Mouse (Mus musculus): ENCODE measurements around the gene Tgfbr3.
A peak's percentile ranks its signal among the peaks of the same experiment; 100 is the strongest.

The Tgfbr3 gene

DNA sequence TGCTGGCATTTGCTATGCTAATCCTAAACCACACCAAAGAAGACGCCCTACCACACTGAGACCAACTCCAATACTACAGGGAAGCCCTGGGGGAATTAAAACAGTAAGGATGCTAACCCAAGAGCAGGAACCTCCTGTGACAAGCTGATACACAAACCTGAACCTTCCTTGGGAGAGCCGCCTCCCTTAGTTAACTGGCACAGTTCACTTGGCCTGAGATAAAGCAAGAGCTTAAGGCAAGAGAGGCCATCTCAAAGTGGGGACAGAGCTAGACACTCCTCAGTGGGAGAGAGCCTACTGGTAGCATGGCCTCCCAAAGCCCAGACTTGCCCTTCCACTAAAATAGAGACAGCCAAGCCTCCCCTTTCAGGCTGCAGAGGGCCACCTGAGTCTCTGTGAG, 79.4 kb downstream of the Tgfbr3 start:
- no peak for DNase-seq (ENCODE audit: low spot score in 2 of 2)

DNA sequence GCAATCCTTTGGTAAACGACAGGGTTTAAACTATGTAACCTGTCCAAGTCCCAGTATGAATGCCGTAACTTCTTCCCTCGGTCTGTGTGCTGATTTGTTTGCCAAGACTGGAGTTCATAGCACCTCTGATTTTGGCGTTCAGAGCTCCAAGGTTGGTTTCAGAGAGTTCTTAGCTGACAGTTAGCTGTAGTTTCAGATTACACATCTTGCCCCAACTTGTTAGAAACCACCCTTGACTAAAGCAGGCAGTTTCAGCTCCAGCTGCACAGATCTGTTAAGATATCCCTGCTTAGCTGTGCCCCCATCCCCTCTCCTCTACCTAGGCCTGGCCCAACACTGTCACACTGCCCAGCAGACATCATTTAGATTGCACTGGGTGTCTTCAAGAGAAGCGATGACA, 81.5 kb downstream of the Tgfbr3 start:
- no peak for DNase-seq (ENCODE audit: low spot score in 2 of 2)

DNA sequence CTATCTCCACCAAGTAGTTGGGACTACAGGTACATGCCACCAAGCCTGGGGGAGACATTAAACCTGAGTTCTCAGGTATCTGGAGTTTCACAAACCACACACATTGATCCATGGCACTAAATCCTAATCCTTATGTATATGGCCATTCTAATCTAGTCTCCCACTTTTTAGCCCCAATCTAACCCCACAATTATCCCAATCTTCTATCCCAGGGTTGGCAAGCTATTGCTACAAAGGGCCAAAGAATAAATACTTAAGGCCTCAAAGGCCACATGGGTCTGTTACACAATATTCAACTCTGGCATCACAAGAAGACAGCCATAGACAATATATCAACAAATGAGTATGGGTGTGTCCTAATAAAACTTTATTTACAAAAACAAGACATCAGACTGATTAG, 85.1 kb downstream of the Tgfbr3 start:
- DNase-seq (ENCODE audit: low spot score in 2 of 2), result no peak

DNA sequence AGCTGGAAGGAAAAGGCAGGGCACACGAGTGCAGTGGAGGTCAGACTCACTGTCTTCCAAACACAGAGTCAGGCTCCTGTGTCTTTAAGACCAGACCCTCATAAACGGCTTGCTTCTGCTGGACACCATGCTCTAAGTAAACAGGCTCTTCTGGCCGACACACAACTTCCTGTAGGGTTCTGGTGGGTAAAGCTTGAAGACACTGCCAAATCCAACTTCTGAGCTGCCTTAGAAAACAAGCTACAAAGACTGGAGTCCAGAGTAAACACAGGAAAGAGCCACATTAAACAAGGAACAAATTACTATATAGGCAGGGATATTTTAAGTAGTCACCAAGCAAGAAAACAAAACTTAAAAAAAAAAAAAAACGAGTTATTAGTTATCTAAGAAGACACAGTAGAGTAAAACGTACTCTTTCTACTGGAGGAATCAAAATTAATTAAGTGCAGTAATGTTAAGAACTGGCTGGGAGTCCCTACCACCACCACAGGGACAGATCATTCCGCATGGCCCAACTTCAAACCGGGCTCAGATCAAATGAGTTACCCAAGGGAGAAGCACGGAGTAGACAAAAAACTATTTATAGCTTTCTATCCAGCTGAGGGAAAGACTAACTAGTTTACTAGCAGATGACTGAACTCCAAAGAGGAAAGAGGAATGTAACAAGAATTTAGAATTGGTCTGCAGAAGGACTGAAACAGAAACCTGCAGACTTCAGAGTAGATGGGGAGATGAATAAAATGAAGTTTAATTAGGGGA, 86.4 kb downstream of the Tgfbr3 start:
- DNase-seq (ENCODE audit: low spot score in 2 of 2), result no peak

DNA sequence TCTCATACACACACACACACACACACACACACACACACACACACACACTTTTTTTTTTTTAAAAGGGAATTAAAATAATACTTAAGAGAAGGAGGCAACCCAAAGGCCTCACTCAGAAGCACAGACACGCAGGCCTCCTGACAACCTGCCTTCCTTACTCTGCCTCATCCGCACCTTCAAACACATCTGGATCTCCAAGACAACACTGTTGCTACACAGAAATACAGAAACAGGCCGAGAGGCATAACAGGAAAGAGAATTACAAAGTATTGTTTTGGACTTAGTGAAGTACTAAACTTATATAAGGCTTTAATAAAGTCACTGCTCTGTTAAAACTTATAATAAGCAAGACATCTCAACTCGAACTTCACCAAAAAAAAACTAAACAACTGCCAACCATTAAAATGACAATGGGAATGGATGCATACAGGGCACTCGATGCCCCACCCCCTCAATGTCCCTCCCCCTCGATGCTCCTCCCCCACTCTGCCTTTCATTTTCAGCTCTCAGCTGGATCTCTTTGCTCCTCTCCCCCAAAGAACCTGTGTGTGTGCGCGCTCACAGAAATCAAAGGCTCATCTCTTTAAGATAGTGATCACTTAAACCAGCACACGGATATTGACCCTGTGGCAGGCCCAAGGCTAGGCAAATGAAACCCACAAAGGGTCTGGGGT, 87.8 kb downstream of the Tgfbr3 start:
- no peak for DNase-seq (ENCODE audit: low spot score in 2 of 2)

DNA sequence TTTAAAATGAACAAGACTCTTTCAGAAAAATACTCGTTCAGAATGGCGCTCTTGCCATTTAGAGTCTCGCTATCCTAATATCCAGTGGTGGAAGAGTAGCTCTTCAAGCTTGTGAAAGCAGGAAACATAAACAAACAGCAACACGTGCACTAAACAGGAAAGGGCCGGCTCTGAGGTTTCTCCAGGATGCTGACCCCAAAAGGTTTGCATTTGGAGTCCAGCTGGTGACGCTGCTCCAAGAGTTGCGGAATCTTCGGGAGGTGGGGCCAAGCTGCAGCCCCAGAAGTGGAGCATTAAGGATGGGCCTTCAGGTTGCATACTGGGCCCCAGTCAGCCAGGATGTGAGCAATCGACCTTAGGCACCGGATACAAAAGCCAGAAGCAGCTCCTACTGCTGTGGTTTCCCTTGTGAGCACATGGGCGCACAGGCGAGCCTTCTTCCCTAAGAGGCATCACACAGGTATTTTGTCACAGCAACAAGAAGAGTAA, 88.5 kb downstream of the Tgfbr3 start:
- DNase-seq (ENCODE audit: low spot score in 2 of 2), result no peak

DNA sequence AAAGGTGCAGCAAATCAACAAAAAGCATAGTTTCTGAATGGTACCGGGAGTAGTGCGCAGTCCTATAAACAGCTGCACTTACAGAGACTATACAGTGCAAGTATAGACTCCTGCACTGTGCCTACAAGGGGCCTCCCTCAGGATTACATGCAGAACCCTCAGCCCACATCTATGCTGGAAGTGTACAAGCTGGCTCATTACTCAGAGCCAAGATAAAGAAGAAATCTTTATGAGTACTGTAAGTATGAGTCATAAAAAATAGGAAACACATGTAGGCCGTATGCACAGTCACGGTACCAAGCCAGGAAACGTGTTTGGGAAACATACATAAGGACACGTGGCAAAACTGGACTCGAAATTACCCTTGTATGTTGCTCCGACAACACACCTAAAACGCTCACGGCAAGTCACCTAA, 89.2 kb downstream of the Tgfbr3 start:
- no peak for DNase-seq (ENCODE audit: low spot score in 2 of 2)

DNA sequence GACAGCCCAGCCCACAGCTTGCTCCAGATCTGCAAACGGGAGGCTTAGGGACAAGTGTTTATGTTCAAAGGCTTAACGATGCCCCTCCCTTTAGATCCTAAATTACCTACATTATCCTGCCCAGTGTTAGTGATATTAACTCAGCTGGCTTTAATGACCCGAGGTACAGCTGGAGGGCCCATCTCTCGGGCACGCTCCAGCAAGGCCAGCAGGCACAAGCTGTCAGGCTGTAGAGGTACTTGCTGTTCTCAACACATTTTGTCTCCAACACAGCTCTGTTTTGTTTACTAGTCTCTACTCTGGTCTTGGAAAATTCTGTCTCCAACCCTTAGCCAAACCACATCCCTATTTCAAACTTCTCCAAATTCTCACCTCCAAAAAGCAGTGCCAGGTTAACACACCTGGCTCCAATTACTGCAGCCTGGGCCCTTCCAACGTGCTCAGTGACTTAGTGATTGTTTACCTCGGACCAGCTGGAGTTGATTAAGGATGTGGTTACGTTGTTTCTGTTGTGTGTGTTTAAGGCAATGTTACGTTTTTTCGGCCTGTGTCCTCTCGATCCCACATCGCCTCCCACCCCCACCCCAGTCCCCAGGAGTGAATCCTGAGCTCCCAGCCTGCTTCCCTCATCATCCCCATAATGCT, 93.6 kb downstream of the Tgfbr3 start:
- DNase-seq (ENCODE audit: low spot score in 2 of 2), result no peak

DNA sequence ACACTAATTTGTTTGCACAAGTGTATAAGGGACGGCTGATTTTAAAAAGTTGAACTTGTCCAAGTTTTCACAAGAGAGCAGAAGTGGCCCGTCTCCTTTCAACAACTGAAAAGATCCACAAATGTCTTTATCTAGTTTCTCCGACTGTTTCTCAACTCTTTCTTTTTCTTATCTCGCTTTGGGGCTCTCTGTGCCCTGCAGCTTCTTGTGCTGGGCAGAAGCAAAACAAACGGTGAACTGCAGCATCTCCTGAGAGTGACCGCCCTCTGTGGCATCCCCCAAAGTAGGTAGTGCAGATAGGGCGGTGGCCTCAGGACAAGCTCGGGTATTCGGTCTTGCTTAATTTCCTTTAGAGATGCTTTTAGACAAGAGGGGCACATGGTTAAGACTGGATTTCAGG, 96.3 kb downstream of the Tgfbr3 start:
- DNase-seq (ENCODE audit: low spot score in 2 of 2), result no peak

DNA sequence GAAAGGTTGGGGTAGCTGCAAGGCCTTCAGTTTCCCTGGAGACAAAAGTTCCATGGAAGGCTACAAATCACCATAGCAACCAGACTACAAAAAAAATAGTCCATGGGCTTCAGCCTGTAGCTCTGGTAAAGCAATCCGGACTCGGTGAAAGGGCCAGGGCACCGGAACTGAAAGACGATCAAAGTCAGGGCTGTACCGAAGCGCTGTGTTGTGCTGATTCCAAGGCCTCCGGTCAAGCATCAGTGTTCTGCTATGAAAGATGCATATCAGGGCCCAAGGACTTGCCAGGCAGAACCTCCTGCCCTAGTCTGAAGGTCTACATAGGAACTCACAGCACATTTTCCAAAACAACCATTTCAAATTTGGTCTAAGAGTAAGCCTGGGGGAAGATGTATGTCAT, 97.1 kb downstream of the Tgfbr3 start:
- DNase-seq (ENCODE audit: low spot score in 2 of 2), result no peak

DNA sequence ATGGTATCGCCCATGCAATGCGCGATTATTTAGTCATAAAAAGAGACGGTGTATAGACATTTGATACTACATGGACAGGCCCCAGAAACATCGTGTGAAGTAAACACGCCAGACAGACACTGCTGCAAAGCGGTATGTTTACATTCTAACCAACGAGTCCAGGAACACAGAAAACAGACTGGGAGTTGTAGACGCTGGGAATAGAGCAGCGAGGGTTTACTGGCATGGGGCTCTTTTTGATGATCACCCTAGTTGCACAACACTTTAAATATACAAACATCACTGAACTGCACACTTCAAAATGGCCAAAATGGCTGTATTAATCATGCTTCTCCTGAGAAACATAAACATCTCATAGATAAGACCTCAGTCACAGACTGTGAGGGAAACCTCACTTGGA, 100.9 kb downstream of the Tgfbr3 start:
- DNase-seq (ENCODE audit: low spot score in 2 of 2), result no peak

DNA sequence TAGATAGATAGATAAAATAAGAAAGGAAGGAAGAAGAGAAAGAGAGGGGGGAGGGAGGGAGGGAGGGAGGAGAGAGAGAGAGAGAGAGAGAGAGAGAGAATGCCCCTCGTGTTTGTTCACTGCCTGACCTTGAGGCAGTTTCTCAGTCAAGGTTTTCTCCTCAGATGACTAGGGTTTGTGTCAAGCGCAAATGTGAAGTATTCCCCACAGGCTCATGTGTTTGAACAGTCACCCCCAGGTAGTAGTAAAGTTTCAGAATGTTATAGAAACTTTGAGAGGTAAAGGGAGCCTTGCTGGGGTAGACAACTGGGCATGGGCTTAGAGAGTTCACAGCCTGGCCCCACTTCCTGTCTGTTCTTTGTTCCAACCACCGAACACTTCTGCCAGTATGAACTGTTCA, 103.2 kb downstream of the Tgfbr3 start:
- no peak for DNase-seq (ENCODE audit: low spot score in 2 of 2)

DNA sequence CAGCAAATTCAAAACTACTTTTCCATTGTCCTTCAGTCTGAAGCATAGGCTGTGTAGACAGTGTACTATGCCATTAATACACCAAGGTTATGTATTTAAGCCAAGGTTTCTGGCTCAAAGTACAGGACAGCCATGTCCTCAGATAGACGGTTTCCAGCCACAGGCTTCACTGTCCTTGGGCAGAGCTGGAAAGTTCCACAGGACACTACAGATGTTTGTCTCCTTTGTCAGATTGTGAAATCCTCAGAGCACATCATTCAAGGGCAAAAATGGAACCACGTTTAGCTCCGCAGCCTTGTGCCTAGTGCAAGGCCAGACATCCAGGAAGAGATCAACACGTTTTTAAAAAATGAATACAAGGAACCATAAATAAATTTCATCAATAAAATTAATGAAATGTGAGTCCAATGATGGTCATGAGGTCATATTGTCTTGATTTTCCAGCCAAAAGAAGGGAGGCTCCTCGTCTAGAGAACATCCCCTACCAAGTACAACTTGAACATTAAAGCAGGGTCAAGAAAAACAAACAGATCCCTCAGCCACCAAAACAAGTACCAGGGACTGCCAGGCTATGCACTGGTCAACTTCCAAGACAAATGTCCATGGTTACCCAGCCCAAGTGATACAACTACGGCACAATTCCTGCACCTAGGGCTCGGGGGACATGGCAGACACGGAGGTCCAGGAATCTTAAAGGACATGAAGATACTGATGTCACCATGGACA, 105.1 kb downstream of the Tgfbr3 start:
- DNase-seq (ENCODE audit: low spot score in 2 of 2), result no peak

DNA sequence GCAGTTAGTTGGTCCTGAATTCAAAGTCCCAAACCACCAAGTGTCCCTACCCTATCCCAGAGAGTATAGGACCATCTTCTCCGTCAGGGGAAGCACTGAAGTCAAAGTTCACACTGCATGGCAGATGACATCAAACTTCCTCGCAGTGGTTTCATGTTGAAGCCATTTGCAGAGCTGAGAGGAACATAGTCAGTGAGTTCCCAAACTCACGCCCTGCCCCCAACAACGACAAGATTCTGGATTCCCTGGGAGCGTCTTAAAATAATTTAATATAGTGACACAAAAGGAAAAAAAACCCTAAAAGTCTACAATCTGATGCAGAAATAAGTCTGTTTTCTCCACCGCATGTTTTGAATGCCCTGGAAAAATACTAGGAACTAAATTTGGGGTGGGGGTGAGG, 105.9 kb downstream of the Tgfbr3 start:
- DNase-seq (ENCODE audit: low spot score in 2 of 2), result no peak

DNA sequence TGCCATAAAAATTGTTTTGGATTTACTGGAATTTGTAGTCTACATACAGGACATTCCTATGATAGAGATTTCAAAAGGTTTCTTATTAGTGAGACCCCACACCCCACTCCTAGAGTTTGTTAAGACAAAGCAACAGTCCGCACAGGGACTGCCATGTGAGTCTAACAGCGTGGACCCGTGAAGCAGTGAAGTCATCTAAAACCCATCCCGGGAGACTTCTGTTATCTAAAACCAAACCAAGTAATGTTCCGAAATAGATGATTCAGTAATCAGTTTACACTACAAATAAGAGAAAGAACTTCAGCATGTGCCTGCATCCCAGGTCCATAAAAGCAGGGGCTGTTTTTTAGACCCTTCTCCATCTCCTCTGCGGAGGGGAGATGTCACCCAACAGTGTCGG, 106.7 kb downstream of the Tgfbr3 start:
- no peak for DNase-seq (ENCODE audit: low spot score in 2 of 2)

DNA sequence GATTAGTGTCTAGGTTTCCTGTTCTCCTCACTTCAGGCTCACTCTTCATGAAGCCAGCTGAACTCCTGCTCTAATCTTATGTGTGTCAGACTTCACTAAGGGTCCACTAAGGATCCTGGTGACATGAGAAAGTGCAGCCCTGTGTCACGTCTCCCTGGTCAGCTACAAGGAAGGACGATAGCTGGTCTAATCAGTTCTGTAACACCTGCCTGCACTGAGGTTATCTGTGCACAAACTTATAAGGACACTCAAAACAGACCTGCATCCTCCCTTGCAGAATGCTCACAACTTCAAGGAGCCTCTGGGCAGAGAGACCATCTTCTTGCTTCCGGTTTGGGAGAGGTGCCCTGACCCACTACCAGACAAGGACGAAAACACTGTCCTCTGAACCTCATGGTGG, 107.6 kb downstream of the Tgfbr3 start:
- no peak for DNase-seq (ENCODE audit: low spot score in 2 of 2)

DNA sequence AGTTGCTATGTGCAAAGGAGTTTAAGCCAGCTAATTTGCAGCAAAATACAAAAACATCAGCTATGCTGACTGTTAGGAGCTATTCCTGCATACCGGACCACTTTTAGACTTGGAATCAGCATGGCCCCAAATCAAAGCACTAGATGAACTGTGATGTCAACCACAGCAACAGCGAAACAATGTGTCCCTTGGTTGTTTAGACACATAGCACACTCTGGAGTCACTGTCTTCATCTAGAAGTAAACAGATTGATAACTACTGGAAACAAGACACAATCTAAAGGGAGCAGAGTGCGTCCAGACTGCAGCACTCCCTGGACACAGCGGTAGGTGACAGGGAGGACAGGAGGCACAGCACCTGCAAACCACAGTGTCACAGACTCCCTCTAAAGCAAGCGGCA, 110.2 kb downstream of the Tgfbr3 start:
- no peak for DNase-seq (ENCODE audit: low spot score in 2 of 2)

DNA sequence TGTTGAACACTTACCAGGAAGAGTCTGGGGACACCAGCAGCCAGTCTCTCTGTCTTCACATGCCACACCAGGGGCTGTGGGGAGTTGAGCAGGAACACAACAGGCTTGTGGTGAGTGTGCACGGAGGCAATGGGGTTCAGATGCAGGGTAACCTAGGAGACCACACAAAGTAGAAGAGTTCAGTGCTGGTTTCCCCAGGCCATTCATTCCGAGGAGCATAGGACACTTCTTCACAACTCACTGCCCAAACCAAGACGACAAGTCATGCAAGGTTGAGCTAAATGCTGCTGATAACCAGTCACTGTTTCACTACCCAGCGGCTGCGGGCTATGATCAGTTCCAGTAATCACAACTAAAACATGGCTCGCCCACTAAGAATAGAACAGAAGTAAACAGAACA, 111.6 kb downstream of the Tgfbr3 start:
- DNase-seq (ENCODE audit: low spot score in 2 of 2), result no peak

DNA sequence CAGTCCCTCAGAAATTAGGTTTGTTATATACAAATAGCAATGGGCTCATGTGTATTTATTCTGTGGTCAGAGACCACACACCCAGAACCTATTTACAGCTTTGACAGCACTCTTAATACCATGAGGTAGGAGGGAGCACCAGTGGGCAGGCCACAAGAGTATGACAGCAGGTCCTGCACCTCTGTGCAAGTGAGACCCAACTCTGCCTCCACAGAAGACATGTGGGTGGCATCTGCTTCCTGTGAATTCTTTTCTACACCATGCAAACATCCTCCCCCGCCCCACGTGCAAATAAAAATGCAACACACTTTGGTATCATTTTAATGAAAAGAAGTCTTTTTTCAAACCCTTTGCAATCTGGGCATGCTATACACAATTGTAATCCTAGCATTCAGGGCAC, 112.2 kb downstream of the Tgfbr3 start:
- DNase-seq (ENCODE audit: low spot score in 2 of 2), result peak in 1 of 2 experiments; percentile 27

DNA sequence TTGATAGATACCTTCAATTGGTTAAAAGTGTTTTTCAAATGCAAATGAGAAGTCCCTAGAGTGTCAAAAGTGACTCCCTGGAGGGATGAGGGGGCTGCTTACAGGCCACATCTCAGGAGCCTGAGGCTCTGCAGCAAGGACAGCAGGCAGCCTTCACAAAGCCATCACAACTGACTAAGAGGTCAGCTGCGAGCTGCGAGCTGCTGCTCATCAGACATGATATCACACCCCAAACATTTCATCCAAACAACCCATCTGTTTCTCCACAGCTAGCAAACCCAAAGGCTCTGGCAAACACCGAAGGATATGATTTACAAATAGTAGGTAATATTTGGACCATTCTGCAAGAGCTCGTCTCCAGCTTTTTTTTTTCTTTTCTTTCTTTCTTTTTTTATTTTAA, 112.6 kb downstream of the Tgfbr3 start:
- DNase-seq (ENCODE audit: low spot score in 2 of 2), result no peak

DNA sequence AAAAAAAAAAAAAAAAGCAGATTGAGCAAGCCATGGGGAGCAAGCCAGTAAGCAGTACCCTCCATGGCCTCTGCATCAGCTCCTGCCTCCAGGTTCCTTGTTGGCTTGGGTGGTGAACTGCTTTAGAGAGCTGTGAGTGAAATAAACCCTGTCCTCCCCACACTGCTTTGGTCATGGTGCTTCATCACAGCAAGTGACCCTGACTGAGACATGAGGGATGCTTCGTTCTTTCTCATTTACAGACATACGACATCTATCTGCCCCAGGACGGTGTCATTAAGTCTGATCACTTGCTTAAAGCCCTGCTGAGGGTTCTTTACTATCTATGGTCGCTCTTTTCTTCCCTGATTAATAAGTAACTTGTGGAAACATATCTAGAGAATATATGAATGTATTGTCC, 113.2 kb downstream of the Tgfbr3 start:
- DNase-seq (ENCODE audit: low spot score in 2 of 2), result no peak

DNA sequence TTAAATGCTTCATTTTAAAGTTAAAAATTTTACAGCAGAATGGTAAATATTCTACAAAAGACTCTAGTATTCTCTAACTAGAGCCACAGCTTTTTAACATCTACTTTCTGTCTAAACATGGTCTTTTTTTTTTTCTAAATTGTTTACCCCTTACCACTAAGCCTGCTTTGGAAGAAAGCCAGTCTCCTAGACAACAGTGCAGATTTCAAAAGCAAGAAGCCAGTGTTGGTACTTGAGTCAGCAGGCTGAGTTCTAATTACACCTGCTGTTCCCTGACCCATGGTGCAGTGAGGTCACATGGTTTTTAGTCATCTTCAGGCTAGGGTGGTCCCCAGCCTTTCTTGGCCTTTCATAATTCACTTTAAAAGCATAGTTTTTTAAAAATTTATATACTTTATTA, 115.2 kb downstream of the Tgfbr3 start:
- no peak for DNase-seq (ENCODE audit: low spot score in 2 of 2)
